Mouse (Mus musculus) liver, adult 2 months (tissue): ENCODE results near the gene Polr1e. TPM values are rescaled to one million over a fixed set of nuclear protein-coding genes. Genes with fewer than 3 reads are reported as not detected.

Experiments
- DNase-seq: peaks from one replicate; pipeline ENCODE4 v3.0.0-alpha.2; 2011; ENCODE audit warnings: low read depth, low spot score; ENCODE audit errors: extremely low read depth
- H3K27ac ChIP-seq: fragments of 200-500 bp; replicated peaks from 2 replicates; pipeline ENCODE4 v1.5.1; 2012; ENCODE audit warnings: low read depth, mild to moderate bottlenecking, control low read depth, inconsistent platforms, low read length; ENCODE audit not compliant: insufficient read depth
- H3K27me3 ChIP-seq: fragments of 200-500 bp; 2 replicates; pipeline ENCODE4 v1.6.1; 2012; ENCODE audit warnings: mild to moderate bottlenecking, moderate library complexity, low read length, inconsistent platforms; ENCODE audit not compliant: control insufficient read depth, insufficient read depth
- H3K36me3 ChIP-seq: fragments of 200-500 bp; 2 replicates; pipeline ENCODE4 v1.6.1; 2012; ENCODE audit warnings: low read length, inconsistent platforms; ENCODE audit not compliant: control insufficient read depth, insufficient read depth
- H3K4me1 ChIP-seq: fragments of 200-500 bp; 2 replicates; pipeline ENCODE4 v1.6.1; 2011; ENCODE audit warnings: low read length; ENCODE audit not compliant: control insufficient read depth, insufficient read depth
- H3K4me3 ChIP-seq: fragments of 200-500 bp; 2 replicates; pipeline ENCODE4 v1.5.1; 2011; ENCODE audit warnings: low read depth, mild to moderate bottlenecking, control low read depth, low read length, moderate library complexity; ENCODE audit not compliant: insufficient read depth
- H3K79me2 ChIP-seq: fragments of 200-500 bp; 2 replicates; pipeline ENCODE4 v1.6.1; 2012; ENCODE audit warnings: inconsistent platforms, mild to moderate bottlenecking, low read length, moderate library complexity; ENCODE audit not compliant: control insufficient read depth, insufficient read depth
- H3K9ac ChIP-seq: fragments of 200-500 bp; 2 replicates; pipeline ENCODE4 v1.6.1; 2012; ENCODE audit warnings: low read depth, mild to moderate bottlenecking, control low read depth, inconsistent platforms, low read length
- CTCF ChIP-seq: fragments of 200-500 bp; IDR thresholded peaks from 2 replicates; pipeline ENCODE4 v1.5.1; 2011; ENCODE audit warnings: low read depth, low read length, control low read depth
- POLR2A ChIP-seq: fragments of 200-500 bp; IDR thresholded peaks from 2 replicates; pipeline ENCODE4 v1.6.1; 2011; ENCODE audit warnings: low read length, control low read depth; ENCODE audit not compliant: insufficient read depth; ENCODE audit errors: extremely low read depth
- WGBS: fragments of 180-500 bp; shearing (Covaris S2); methylation state at CpG from one replicate; pipeline ENCODE4 v1.1.7; 2018; 5-methylcytosine and 5-hydroxymethylcytosine counted together
- polyA plus RNA-seq: library from polyadenylated mRNA; depleted of rRNA; stranded (reverse); fragments of >200 nt; gene quantifications from 2 replicates; pipeline ENCODE4 v1.2.3, GENCODE M21; 2012
- total RNA-seq: library from RNA; depleted of rRNA; stranded (reverse); fragments of >200 nt; gene quantifications from 2 replicates; pipeline ENCODE4 v1.2.3, GENCODE M21; 2014

The Polr1e gene
- total and polyA plus RNA-seq, 2 experiments, result 2.6 to 3.5 TPM

GRCm38 (mm10) chr4:44976026-44976615 lies 42.3 kb upstream of the Polr1e start:
- H3K27me3 ChIP-seq, result no peaks in the 10 kb centered on the region
- H3K36me3 ChIP-seq, result no peaks in the 10 kb centered on the region
- no peak for TF ChIP-seq CTCF
- 0 out of 2 replicates have a peak, but pooled peaks have one; percentile 12 for TF ChIP-seq POLR2A
- H3K9ac ChIP-seq, result no peak overlapping the region
- H3K79me2 ChIP-seq, result no peaks in the 10 kb centered on the region
- H3K4me3 ChIP-seq, result no peak overlapping the region
- H3K4me1 ChIP-seq, result peaks cover 38% of the 10 kb centered on the region
- peak overlapping the region; percentile 77 for H3K27ac ChIP-seq
- 24% methylated on average over 6 of the region's 6 CpGs for WGBS
- DNase-seq, result peak; percentile 88

GRCm38 (mm10) chr4:44976921-44977710 lies 41.3 kb upstream of the Polr1e start:
- Histone ChIP-seq H3K79me2 (no peaks in the 10 kb centered on the region), H3K27ac (peak overlapping the region; percentile 78)
- 53% methylated on average over 10 of the region's 10 CpGs for WGBS

GRCm38 (mm10) chr4:44978175-44978574 lies 40.2 kb upstream of the Polr1e start:
- Histone ChIP-seq H3K4me1 (peaks cover 38% of the 10 kb centered on the region), H3K27me3 (no peaks in the 10 kb centered on the region), H3K79me2 (peaks cover 4% of the 10 kb centered on the region; the same call in 1 of the 2 replicates), H3K9ac (no peak overlapping the region), H3K27ac (peak overlapping the region; percentile 67), H3K4me3 (no peak overlapping the region), H3K36me3 (no peaks in the 10 kb centered on the region)
- WGBS, result 18% methylated on average over 5 of the region's 5 CpGs
- DNase-seq, result peak; percentile 96
- no peak for TF ChIP-seq POLR2A
- TF ChIP-seq CTCF, result no peak

More at GRCm38 (mm10) chr4:44976921-44977710, 41.3 kb upstream of the Polr1e start:
- DNase-seq, result peak; percentile 92
- Histone ChIP-seq H3K9ac (no peak overlapping the region), H3K36me3 (no peaks in the 10 kb centered on the region), H3K4me3 (no peak overlapping the region), H3K27me3 (no peaks in the 10 kb centered on the region), H3K4me1 (peaks cover 38% of the 10 kb centered on the region)
- TF ChIP-seq POLR2A, result no peak
- TF ChIP-seq CTCF, result peak; percentile 36; the same call in 1 of the 2 replicates

- DNase-seq, result peak; percentile 99
- WGBS, result 14% methylated on average over 7 of the region's 7 CpGs
Observed at GRCm38 (mm10) chr4:44979794-44980338, 38.5 kb upstream of the Polr1e start.

DNA sequence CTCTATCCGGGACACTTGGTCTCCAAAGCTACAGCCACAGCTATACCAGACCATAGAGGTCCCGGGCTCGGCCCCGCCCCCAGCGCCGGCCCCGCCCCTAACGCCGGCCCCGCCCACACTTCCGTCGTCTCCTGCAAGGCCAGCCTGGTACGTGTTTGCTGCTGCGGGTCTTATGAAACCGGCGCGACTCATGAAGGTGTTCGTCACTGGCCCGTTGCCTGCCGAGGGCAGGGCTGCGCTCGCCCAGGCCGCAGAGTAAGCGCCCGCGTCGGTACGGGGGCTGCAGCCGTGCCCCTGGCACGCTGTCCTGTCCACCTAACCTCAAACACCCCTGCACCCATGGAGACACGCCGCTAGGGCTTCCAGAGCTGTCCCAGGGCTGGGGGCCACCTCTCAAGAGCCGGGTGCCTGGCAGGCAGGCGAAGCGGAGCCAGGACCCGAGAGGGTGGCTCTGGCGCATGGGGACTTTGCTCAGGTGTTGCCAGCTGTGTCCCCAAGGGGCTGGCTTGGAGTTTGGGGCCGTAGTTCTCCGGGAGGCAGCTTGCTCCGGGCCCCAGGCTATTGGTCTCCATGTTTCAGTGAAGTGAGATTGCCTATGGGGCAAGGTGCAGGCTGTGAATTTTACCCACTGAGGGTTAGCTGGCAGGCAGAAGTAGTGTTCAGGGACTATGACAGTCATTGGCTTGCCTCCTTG lies 37.0 kb upstream of the Polr1e start, which contains the start of gene Grhpr:
Gene Grhpr, plus strand, starts transcription at position 116 of the 694 bp plus-strand sequence.
- peaks cover 36% of the 10 kb centered on the region for H3K4me1 ChIP-seq
- H3K36me3 ChIP-seq, result peaks cover 19% of the 10 kb centered on the region
- peaks cover 9% of the 10 kb centered on the region; the same call in 1 of the 2 replicates for H3K79me2 ChIP-seq
- peak within 1 kb of the TSS; percentile 93 for H3K9ac ChIP-seq
- peak within 1 kb of the TSS; percentile 74 for H3K4me3 ChIP-seq
- peak; percentile 81 for DNase-seq
- H3K27me3 ChIP-seq, result no peaks in the 10 kb centered on the region
- H3K27ac ChIP-seq, result peak within 1 kb of the TSS; percentile 100
- WGBS, result under 1% methylated on average over 40 of the region's 40 CpGs
- TF ChIP-seq POLR2A, result peak; percentile 92
- peak; percentile 17; the same call in 1 of the 2 replicates for TF ChIP-seq CTCF

More at GRCm38 (mm10) chr4:44979794-44980338, 38.5 kb upstream of the Polr1e start:
- TF ChIP-seq CTCF (no peak), POLR2A (no peak)
- H3K79me2 ChIP-seq, result peaks cover 9% of the 10 kb centered on the region; the same call in 1 of the 2 replicates
- no peak overlapping the region for H3K9ac ChIP-seq
- peak overlapping the region; percentile 98 for H3K27ac ChIP-seq
- peaks cover 34% of the 10 kb centered on the region for H3K4me1 ChIP-seq
- H3K36me3 ChIP-seq, result peaks cover 4% of the 10 kb centered on the region; the same call in 1 of the 2 replicates
- H3K4me3 ChIP-seq, result no peak overlapping the region
- H3K27me3 ChIP-seq, result no peaks in the 10 kb centered on the region
